Mouse (Mus musculus): ENCODE measurements around the gene Bcr. TPM values are rescaled to one million over a fixed set of nuclear protein-coding genes. Genes with fewer than 3 reads are reported as not detected.

Bcr gene
- polyA plus RNA-seq, 1 experiment from 2014 or later, result 31.1 TPM

Other genes with a start within 250 kb of the Bcr start
- gene Gnaz, start 93.4 kb upstream of the Bcr start, polyA plus RNA-seq (2014; fragmentation: Nextera tagmentation; extraction: Ambion mirVana), result 2.1 and 2.7 TPM in 2 replicates
- gene Rsph14, start 28.0 kb upstream of the Bcr start, polyA plus RNA-seq (2014; fragmentation: Nextera tagmentation; extraction: Ambion mirVana), result not detected in 2 replicates
- gene Rab36, start 23.5 kb upstream of the Bcr start, polyA plus RNA-seq (2014; fragmentation: Nextera tagmentation; extraction: Ambion mirVana), result 4.1 and 5.2 TPM in 2 replicates
- gene Specc1l, start 151.5 kb downstream of the Bcr start, polyA plus RNA-seq (2014; fragmentation: Nextera tagmentation; extraction: Ambion mirVana), result 15.7 and 16.6 TPM in 2 replicates